Mouse (Mus musculus): ENCODE results near the gene Aldh1a2.

Aldh1a2 gene

DNA sequence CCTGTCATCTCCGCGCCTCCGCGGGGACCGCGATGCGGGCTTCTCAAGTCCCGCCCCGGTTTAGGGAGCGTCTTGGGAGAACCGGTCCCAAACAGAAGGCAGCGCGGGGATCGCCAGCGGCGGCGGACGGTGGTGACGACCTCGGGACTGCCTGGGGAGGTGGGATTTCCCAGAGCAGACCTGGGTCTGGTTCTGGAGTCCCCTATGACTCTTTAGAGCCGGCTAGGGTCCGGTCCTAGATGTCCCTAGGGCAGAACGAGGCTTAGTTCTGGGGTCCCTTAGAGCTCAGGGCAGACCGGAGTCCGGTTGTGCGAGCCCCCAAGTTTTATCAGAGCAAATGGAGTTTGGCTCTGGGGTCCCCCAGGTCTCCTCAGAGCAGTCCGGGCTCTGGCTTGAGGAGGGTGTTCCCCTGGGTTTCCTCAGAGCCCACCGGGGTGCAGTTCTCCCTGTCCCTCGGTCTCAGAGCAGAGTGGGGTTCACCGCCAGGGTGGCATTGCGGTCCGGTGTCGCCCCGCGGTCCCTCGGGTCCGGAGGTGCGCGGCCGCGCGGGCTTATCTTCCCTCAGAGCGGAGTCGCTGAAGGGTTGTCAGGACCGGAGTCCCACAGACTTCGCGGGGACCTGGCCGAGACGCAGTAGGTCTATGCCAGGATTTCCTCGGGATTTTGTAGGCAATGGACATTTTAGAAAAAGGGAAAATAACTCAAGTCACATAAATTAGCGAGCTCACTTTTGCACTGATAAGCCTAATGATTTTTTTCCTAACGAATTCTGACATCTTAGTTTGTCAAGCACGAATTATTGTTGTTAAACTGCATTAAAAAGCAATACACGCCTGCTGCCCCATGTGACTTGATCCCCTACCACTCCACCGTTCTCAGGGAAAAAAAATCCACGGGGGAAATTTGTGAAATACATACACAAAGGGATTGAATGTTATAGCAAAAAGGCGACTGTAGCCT is 727 bp downstream of the Aldh1a2 start:
- DNase-seq (ENCODE audit: low spot score), result no peak

GRCm38 (mm10) chr9:71216996-71217792 is 1.6 kb downstream of the Aldh1a2 start:
- no peak for DNase-seq (ENCODE audit: low spot score)

DNA sequence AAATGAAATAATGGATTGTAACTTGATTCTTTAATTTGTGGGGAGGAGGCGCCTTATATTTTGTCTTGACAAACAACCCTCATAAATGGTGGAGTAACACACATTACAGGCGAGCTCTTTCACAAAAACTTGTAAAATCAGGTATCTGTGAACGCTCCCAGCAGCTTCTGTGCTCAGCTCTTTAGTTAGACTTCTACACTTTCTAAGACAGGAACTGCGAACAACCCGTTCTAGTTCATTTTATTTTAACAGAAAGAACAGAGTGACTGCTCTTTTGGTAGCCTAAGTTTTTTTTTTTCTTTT is 2.2 kb downstream of the Aldh1a2 start:
- DNase-seq (ENCODE audit: low spot score), result no peak

DNA sequence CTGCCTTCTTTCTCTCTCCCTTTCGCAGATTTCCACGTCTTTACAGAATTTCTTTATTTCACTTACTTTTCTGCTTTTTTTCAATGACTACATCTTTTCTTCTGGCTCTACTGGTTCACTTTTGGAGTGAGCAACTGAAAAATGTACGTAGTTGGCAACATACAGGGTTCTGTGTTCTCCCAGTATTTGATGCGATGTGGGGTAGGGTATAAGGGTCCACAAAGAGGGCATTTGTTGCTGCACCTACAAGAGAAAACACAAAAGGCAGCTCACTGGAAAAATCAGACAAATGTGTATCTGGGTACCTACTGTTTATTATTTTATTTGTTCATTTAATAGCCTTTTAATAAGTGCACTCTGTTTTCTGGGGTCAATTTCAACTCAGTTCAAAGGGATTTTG is 3.6 kb downstream of the Aldh1a2 start:
- no peak for DNase-seq (ENCODE audit: low spot score)

- no peak for DNase-seq (ENCODE audit: low spot score)
Observed at GRCm38 (mm10) chr9:71220401-71220800, 4.8 kb downstream of the Aldh1a2 start.

- no peak for DNase-seq (ENCODE audit: low spot score)
Observed at GRCm38 (mm10) chr9:71227226-71227970, 11.8 kb downstream of the Aldh1a2 start.

- DNase-seq (ENCODE audit: low spot score), result no peak
Observed at GRCm38 (mm10) chr9:71230011-71230410, 14.4 kb downstream of the Aldh1a2 start.

DNA sequence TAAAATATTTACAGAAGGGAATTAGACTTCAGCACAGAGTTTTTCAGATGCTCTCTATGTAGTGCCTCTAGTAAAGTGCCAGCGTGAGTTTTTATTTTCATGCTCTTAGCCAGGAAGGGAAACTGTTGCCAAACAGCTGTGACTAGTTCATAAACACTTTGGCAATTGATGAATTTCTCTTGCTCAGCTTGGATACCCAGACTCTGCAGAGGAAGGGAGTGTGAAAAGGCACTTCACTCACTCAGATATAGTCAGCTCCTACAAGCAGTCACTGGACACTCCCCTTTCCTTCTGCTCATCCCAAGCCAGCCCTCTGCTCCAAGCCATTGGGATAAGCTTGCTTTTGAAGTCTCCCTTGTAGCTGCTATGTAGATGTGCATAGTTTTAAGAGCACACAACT is 21.0 kb downstream of the Aldh1a2 start:
- DNase-seq (ENCODE audit: low spot score), result no peak

- DNase-seq (ENCODE audit: low spot score), result no peak
Observed at GRCm38 (mm10) chr9:71239926-71240325, 24.3 kb downstream of the Aldh1a2 start.

- DNase-seq (ENCODE audit: low spot score), result no peak
Observed at GRCm38 (mm10) chr9:71241515-71242411, 26.2 kb downstream of the Aldh1a2 start.

DNA sequence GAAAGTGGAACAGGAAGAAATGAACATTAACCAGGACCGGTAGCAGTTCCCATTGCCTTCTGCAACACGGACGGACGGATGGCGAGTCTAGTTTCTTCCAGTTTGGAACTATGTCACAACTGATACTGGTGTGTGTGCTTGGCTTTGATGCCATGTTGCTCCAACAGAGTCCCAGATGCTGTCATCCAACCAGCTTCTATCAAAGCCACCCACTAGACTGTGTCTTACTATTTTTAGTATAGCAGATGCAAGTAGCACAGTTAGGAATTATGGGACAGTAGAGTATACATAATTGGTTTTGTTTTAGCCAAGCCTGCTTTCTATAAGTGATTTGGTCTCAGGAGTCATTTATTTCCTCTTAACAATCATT is 26.8 kb downstream of the Aldh1a2 start:
- no peak for DNase-seq (ENCODE audit: low spot score)

GRCm38 (mm10) chr9:71254380-71254779 is 38.8 kb downstream of the Aldh1a2 start:
- no peak for DNase-seq (ENCODE audit: low spot score)

DNA sequence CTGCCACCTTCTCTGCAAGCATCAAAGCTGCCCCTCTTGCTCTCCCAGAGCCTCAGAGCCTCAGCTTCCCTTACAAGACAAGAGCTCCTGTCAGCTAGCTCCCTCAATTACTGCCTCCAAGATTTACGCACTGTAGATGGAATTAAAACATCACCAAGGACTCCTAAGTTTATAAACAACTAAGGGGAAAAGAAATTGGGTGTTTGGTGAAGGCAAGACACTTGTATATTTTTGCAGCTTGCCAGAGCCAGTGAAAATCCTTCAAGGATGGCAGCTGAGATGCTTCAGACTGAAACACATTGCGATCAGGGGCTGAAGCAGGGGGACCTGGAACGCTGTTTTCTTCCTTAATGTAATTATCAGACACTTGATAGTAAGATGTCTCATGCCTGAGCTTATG is 47.1 kb downstream of the Aldh1a2 start:
- no peak for DNase-seq (ENCODE audit: low spot score)

GRCm38 (mm10) chr9:71269711-71270110 is 54.1 kb downstream of the Aldh1a2 start:
- DNase-seq (ENCODE audit: low spot score), result no peak

- DNase-seq (ENCODE audit: low spot score), result no peak
Observed at GRCm38 (mm10) chr9:71270205-71270604, 54.6 kb downstream of the Aldh1a2 start.

- no peak for DNase-seq (ENCODE audit: low spot score)
Observed at GRCm38 (mm10) chr9:71276149-71276721, 60.6 kb downstream of the Aldh1a2 start.

DNA sequence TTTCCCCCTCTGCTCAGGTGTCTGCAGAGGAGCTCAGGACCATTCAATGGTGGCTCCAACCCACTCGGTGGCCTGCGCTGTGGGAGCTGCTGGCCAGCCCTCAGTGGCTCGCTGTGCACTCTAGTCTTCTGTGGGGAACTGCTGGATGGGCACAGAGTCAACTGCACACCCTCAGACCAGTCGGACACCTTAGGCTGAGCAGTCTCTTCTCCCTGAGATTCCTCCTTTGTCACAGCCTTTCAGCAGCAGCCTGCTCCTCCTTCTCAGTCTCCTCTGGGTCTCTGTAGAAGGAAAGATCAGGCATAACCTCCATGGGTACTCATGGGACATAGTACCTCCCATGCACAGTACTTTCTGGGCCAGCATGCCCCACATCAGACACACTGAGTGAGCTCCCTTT is 63.2 kb downstream of the Aldh1a2 start:
- no peak for DNase-seq (ENCODE audit: low spot score)

DNA sequence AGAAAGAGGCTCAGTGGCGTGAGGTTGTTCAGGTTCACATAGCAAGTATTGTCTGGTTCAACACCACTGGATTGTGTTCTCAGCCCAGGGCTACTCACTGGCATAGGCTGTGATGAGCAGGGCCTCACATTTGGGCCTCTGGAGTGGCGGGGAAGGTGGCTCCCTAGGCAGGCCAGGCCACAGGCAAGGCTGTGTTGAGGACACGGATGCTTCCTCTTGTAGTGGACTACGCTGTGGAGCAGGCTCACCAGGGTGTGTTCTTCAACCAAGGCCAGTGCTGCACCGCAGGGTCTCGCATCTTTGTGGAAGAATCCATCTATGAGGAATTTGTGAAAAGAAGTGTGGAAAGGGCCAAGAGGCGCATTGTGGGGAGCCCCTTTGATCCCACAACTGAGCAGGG is 67.6 kb downstream of the Aldh1a2 start:
- DNase-seq (ENCODE audit: low spot score), result no peak

GRCm38 (mm10) chr9:71285231-71285630 is 69.6 kb downstream of the Aldh1a2 start:
- DNase-seq (ENCODE audit: low spot score), result no peak

DNA sequence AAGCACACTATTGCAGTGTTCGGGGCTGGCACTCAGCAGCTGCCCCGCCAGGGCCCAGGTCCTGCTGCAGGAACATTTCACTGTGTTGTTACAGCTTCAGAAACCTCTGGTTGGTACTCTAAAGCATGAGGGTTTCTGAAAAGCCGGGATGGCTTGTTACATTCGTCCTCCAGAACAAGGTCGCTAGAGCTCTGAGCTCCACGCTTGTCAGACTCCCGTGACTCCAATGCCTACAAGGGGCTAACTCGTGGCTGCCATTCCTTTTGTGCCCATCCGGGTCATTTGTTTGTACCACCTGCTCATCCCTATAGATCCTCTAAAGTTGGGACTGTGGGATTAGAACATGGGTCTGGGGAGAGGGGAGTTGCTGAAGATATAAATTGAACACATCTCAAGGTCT is 70.8 kb downstream of the Aldh1a2 start:
- no peak for DNase-seq (ENCODE audit: low spot score)

DNA sequence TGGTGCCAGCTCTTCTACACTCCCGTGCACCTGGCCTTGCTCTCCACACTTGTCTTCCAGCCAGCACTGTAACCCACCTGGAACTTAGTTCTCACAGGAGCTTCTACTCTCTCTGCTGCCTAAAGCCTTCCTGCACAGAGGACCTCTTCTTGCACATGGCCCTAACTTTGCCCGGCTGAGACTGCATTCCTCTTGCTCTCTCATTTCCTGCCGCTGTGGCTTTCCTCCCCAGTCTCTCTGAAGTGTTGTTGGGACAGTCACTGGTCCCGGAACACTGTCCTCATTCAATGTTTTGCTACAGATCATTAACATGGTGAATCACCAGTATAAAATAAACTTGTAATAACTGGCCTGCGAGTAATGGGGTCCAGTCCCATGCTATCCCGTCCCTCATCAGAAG is 73.1 kb downstream of the Aldh1a2 start:
- DNase-seq (ENCODE audit: low spot score), result no peak

All from lung, postnatal 25 days (tissue).